Mouse (Mus musculus) myocyte (in vitro differentiated cells): ENCODE measurements at regions not wholly inside any gene's neighbourhood (a gene's known extent, or its start where the extent isn't known, plus 50 kb on each side); places are given as distances from the start of the nearest gene placed in this dataset.

Experiments used
- H3K27me3 ChIP-seq: one replicate; pipeline ENCODE4 v1.6.1; 2011; ENCODE audit not compliant: control insufficient read depth, insufficient read depth, insufficient read length
- H3K36me3 ChIP-seq: one replicate; pipeline ENCODE4 v1.6.1; 2011; ENCODE audit not compliant: control insufficient read depth, insufficient read depth
- H3K4me2 ChIP-seq: one replicate; pipeline ENCODE4 v1.6.1; 2011; ENCODE audit warnings: low read depth, control low read depth
- H3K4me3 ChIP-seq: one replicate; pipeline ENCODE4 v1.5.1; 2011; ENCODE audit warnings: mild to moderate bottlenecking, control low read depth, moderate library complexity
- H3K79me2 ChIP-seq: one replicate; pipeline ENCODE4 v1.6.1; 2011; ENCODE audit not compliant: control insufficient read depth, insufficient read depth
- H3ac ChIP-seq: one replicate; pipeline ENCODE4 v1.6.1; 2011; ENCODE audit not compliant: control insufficient read depth, insufficient read length
- CEBPB ChIP-seq: IDR thresholded peaks from 2 replicates; pipeline ENCODE4 v1.6.1; 2011; ENCODE audit warnings: mild to moderate bottlenecking, moderate library complexity; ENCODE audit not compliant: poor library complexity, insufficient read depth, severe bottlenecking
- E2F4 ChIP-seq: IDR thresholded peaks from one replicate; pipeline ENCODE4 v1.6.1; 2011; ENCODE audit warnings: mild to moderate bottlenecking, control low read depth, moderate library complexity; ENCODE audit not compliant: insufficient read depth
- MAX ChIP-seq: IDR thresholded peaks from one replicate; pipeline ENCODE4 v1.6.1; 2011; ENCODE audit warnings: low read depth, mild to moderate bottlenecking, control low read depth
- MYOD1 ChIP-seq, 3 experiments: IDR thresholded peaks; one replicate each; pipeline ENCODE4 v1.6.1; 2011; ENCODE audit warnings: control low read depth in 2 of 3, low read depth in 2 of 3, mild to moderate bottlenecking in 2 of 3, moderate library complexity in 1 of 3; ENCODE audit not compliant: insufficient read length in 2 of 3, control insufficient read depth in 1 of 3
- MYOG ChIP-seq, 3 experiments: IDR thresholded peaks; one replicate each; pipeline ENCODE4 v1.6.1; 2011; ENCODE audit warnings: control low read depth in 2 of 3, low read depth in 2 of 3, mild to moderate bottlenecking in 2 of 3; ENCODE audit not compliant: insufficient read length in 2 of 3, control insufficient read depth in 1 of 3, insufficient read depth in 1 of 3
- POLR2A ChIP-seq: IDR thresholded peaks from one replicate; pipeline ENCODE4 v1.6.1; 2011; ENCODE audit warnings: low read depth, mild to moderate bottlenecking, control low read depth, moderate library complexity; ENCODE audit not compliant: insufficient read length
- POLR2AphosphoS2 ChIP-seq: IDR thresholded peaks from one replicate; pipeline ENCODE4 v1.6.1; 2011; ENCODE audit warnings: low read depth, control low read depth; ENCODE audit not compliant: insufficient read length
- REST ChIP-seq: IDR thresholded peaks from one replicate; pipeline ENCODE4 v1.6.1; 2011; ENCODE audit warnings: mild to moderate bottlenecking, control low read depth, moderate library complexity; ENCODE audit not compliant: insufficient read depth, insufficient read length
- SRF ChIP-seq: IDR thresholded peaks from one replicate; pipeline ENCODE4 v1.6.1; 2011; ENCODE audit warnings: low read depth; ENCODE audit not compliant: control insufficient read depth, insufficient read length
- TCF12 ChIP-seq: IDR thresholded peaks from one replicate; pipeline ENCODE4 v1.6.1; 2011; ENCODE audit warnings: mild to moderate bottlenecking, control low read depth; ENCODE audit not compliant: poor library complexity, insufficient read depth, severe bottlenecking
- TCF3 ChIP-seq: IDR thresholded peaks from one replicate; pipeline ENCODE4 v1.6.1; 2011; ENCODE audit warnings: low read depth, control low read depth; ENCODE audit not compliant: insufficient read length
- USF1 ChIP-seq: IDR thresholded peaks from one replicate; pipeline ENCODE4 v1.6.1; 2011; ENCODE audit warnings: low read depth, mild to moderate bottlenecking, control low read depth, moderate library complexity

GRCm38 (mm10) chr2:160020876-160021275, 313.1 kb downstream of the Gm826 start:
- no peak overlapping the region for H3K4me2 ChIP-seq
- H3K27me3 ChIP-seq, result no peaks in the 10 kb centered on the region
- no peaks in the 10 kb centered on the region for H3K79me2 ChIP-seq
- TF ChIP-seq REST, result no peak
- no peak for TF ChIP-seq MYOD1 (IDR thresholded peaks at IDR 0.05; ENCODE audit: control insufficient read depth in 1 of 3, insufficient read length in 2 of 3, low read depth in 2 of 3)
- no peaks in the 10 kb centered on the region for H3K36me3 ChIP-seq
- no peak overlapping the region for H3ac ChIP-seq
- H3K4me3 ChIP-seq, result no peak overlapping the region

- Histone ChIP-seq H3K79me2 (no peaks in the 10 kb centered on the region), H3K27me3 (no peaks in the 10 kb centered on the region), H3K36me3 (no peaks in the 10 kb centered on the region), H3K4me3 (no peak overlapping the region), H3ac (no peak overlapping the region), H3K4me2 (no peak overlapping the region)
- TF ChIP-seq CEBPB, result no peak
- TF ChIP-seq TCF12, result no peak
- no peak for TF ChIP-seq MYOG (IDR thresholded peaks at IDR 0.05; ENCODE audit: control insufficient read depth in 1 of 3, insufficient read depth in 1 of 3, insufficient read length in 2 of 3, low read depth in 2 of 3)
- TF ChIP-seq MYOD1 (IDR thresholded peaks at IDR 0.05; ENCODE audit: control insufficient read depth in 1 of 3, insufficient read length in 2 of 3, low read depth in 2 of 3), result no peak
- TF ChIP-seq REST, result no peak
Observed at GRCm38 (mm10) chr2:160017020-160017812, 316.7 kb downstream of the Gm826 start.

GRCm38 (mm10) chr2:160011421-160011820, 322.5 kb downstream of the Gm826 start:
- Histone ChIP-seq H3ac (no peak overlapping the region), H3K4me3 (no peak overlapping the region), H3K79me2 (no peaks in the 10 kb centered on the region), H3K27me3 (no peaks in the 10 kb centered on the region), H3K4me2 (no peak overlapping the region), H3K36me3 (no peaks in the 10 kb centered on the region)
- TF ChIP-seq MYOD1 (IDR thresholded peaks at IDR 0.05; ENCODE audit: control insufficient read depth in 1 of 3, insufficient read length in 2 of 3, low read depth in 2 of 3) (no peak), POLR2A (no peak), CEBPB (no peak), TCF12 (no peak)

- Histone ChIP-seq H3K36me3 (no peaks in the 10 kb centered on the region), H3K79me2 (no peaks in the 10 kb centered on the region), H3K4me2 (no peak overlapping the region), H3ac (no peak overlapping the region), H3K4me3 (no peak overlapping the region), H3K27me3 (no peaks in the 10 kb centered on the region)
- no peak for TF ChIP-seq MYOD1 (IDR thresholded peaks at IDR 0.05; ENCODE audit: control insufficient read depth in 1 of 3, insufficient read length in 2 of 3, low read depth in 2 of 3)
- no peak for TF ChIP-seq POLR2AphosphoS2
- TF ChIP-seq TCF12, result no peak
- no peak for TF ChIP-seq REST
- TF ChIP-seq MYOG (IDR thresholded peaks at IDR 0.05; ENCODE audit: control insufficient read depth in 1 of 3, insufficient read depth in 1 of 3, insufficient read length in 2 of 3, low read depth in 2 of 3), result no peak
- no peak for TF ChIP-seq MAX
- no peak for TF ChIP-seq E2F4
- TF ChIP-seq USF1, result no peak
- TF ChIP-seq POLR2A, result no peak
- TF ChIP-seq CEBPB, result no peak
- TF ChIP-seq SRF, result no peak
- no peak for TF ChIP-seq TCF3
Observed at GRCm38 (mm10) chr2:160002695-160003094, 331.3 kb downstream of the Gm826 start.

- Histone ChIP-seq H3K4me2 (no peak overlapping the region), H3K79me2 (no peaks in the 10 kb centered on the region), H3K27me3 (no peaks in the 10 kb centered on the region), H3K4me3 (no peak overlapping the region), H3ac (no peak overlapping the region), H3K36me3 (no peaks in the 10 kb centered on the region)
- TF ChIP-seq MYOG (IDR thresholded peaks at IDR 0.05; ENCODE audit: control insufficient read depth in 1 of 3, insufficient read depth in 1 of 3, insufficient read length in 2 of 3, low read depth in 2 of 3) (no peak), POLR2AphosphoS2 (no peak)
Observed at GRCm38 (mm10) chr2:160000449-160000848, 333.5 kb downstream of the Gm826 start.
